ENCODE assay signal across 8 mouse cellular contexts in genomic region chr7:13010005-13010908, GRCm38 (mm10). TPM values are rescaled to one million over a fixed set of nuclear protein-coding genes. Genes with fewer than 3 reads are reported as not detected.
DNase-seq lines count a peak whose midpoint lies in the region; ATAC-seq and TF ChIP-seq lines count a peak whose summit lies in the region.

TSS of gene Zbtb45 (minus strand) at chr7:13010034.

- H3K27ac ChIP-seq in cerebellum, adult 2 months (ENCODE audit: insufficient read depth, low read length) = peak within 1 kb of the TSS; percentile 92
- H3K27ac ChIP-seq in spleen, adult 2 months (ENCODE audit: insufficient read depth, low read length) = peak within 1 kb of the TSS; percentile 90
- H3K27ac ChIP-seq in forebrain, embryonic 11.5 days (ENCODE audit: low read depth, low read length) = peak within 1 kb of the TSS; percentile 96

- H3K9me3 ChIP-seq in forebrain, embryonic 11.5 days (ENCODE audit: control insufficient read depth, low read length) = no peaks in the 10 kb centered on the region

- peaks cover 14% of the 10 kb centered on the region for H3K79me2 ChIP-seq in myocyte (ENCODE audit: control insufficient read depth, insufficient read depth)

- 4% methylated on average over 26 of the region's 26 CpGs for WGBS in cerebellum, adult 2 months
- WGBS in spleen, adult 2 months = 19% methylated on average over 26 of the region's 26 CpGs
- WGBS in forebrain, embryonic 11.5 days = 15% methylated on average over 26 of the region's 26 CpGs

- peaks cover 14% of the 10 kb centered on the region for H3K36me3 ChIP-seq in spleen, adult 2 months (ENCODE audit: control insufficient read depth, insufficient read depth, low read length)
- H3K36me3 ChIP-seq in forebrain, embryonic 11.5 days (ENCODE audit: control insufficient read depth, insufficient read depth, low read length) = peaks cover 10% of the 10 kb centered on the region; the same call in 1 of the 2 replicates
- H3K36me3 ChIP-seq in myocyte (ENCODE audit: control insufficient read depth, insufficient read depth) = no peaks in the 10 kb centered on the region

- TF ChIP-seq POLR2A in cerebellum, adult 2 months (IDR thresholded peaks at IDR 0.05; ENCODE audit: borderline replicate concordance, insufficient read depth, low read length) = no peak
- no peak for TF ChIP-seq POLR2A in spleen, adult 2 months (IDR thresholded peaks at IDR 0.05; ENCODE audit: low read depth, low read length)
- TF ChIP-seq POLR2A in myocyte (IDR thresholded peaks at IDR 0.05; ENCODE audit: insufficient read length, low read depth) = peak; percentile 56

- peak within 1 kb of the TSS; percentile 82 for H3K9ac ChIP-seq in forebrain, embryonic 11.5 days (ENCODE audit: low read length)

- peak within 1 kb of the TSS; percentile 97 for H3K4me3 ChIP-seq in cerebellum, adult 2 months (replicated peaks; ENCODE audit: insufficient read depth, low read depth, low read length)
- peak within 1 kb of the TSS; percentile 94 for H3K4me3 ChIP-seq in spleen, adult 2 months (ENCODE audit: extremely low read depth, insufficient read depth, insufficient read length)
- H3K4me3 ChIP-seq in forebrain, embryonic 11.5 days (ENCODE audit: low read depth, low read length) = peak within 1 kb of the TSS; percentile 59
- peak within 1 kb of the TSS; percentile 91 for H3K4me3 ChIP-seq in myocyte

- H3K4me2 ChIP-seq in forebrain, embryonic 11.5 days (ENCODE audit: low read depth, low read length, severe bottlenecking) = peak within 1 kb of the TSS; percentile 86
- peak within 1 kb of the TSS; percentile 85 for H3K4me2 ChIP-seq in myocyte (ENCODE audit: low read depth)

- H3K27me3 ChIP-seq in cerebellum, adult 2 months (ENCODE audit: control insufficient read depth, insufficient read depth, low read length) = no peaks in the 10 kb centered on the region
- no peaks in the 10 kb centered on the region for H3K27me3 ChIP-seq in spleen, adult 2 months (ENCODE audit: control insufficient read depth, insufficient read depth, low read length)
- H3K27me3 ChIP-seq in forebrain, embryonic 11.5 days (ENCODE audit: control insufficient read depth, insufficient read depth, low read length) = no peaks in the 10 kb centered on the region
- H3K27me3 ChIP-seq in myocyte (ENCODE audit: control insufficient read depth, insufficient read depth, insufficient read length) = no peaks in the 10 kb centered on the region

- H3ac ChIP-seq in myocyte (ENCODE audit: control insufficient read depth, insufficient read length) = peak within 1 kb of the TSS; percentile 48

- H3K4me1 ChIP-seq in cerebellum, adult 2 months (ENCODE audit: control insufficient read depth, insufficient read depth, low read length) = peaks cover 18% of the 10 kb centered on the region
- peaks cover 5% of the 10 kb centered on the region; the same call in 1 of the 2 replicates for H3K4me1 ChIP-seq in spleen, adult 2 months (ENCODE audit: control insufficient read depth, insufficient read depth, insufficient read length)
- H3K4me1 ChIP-seq in forebrain, embryonic 11.5 days (replicated peaks; ENCODE audit: control insufficient read depth, insufficient read depth, low read length) = peaks cover 13% of the 10 kb centered on the region

- peak in 1 of 2 experiments; percentile 13 for DNase-seq in cerebellum, adult 2 months
- DNase-seq in cerebellum, adult 11 months = no peak
- DNase-seq in spleen, adult 2 months (ENCODE audit: low read depth in 1 of 2, low spot score in 2 of 2) = no peak
- DNase-seq in spleen, postnatal 14 days (ENCODE audit: low spot score in 2 of 2) = no peak
- no peak for DNase-seq in forebrain, embryonic 11.5 days (ENCODE audit: low spot score)
- peak in 1 of 2 experiments; percentile 7 for DNase-seq in layer of hippocampus, postnatal 36 days
- no peak for DNase-seq in c-Kit-positive CD71-positive TER-119-positive erythroid progenitor cells, embryonic 14.5 days (ENCODE audit: low spot score)

- TF ChIP-seq CTCF in cerebellum, adult 2 months (IDR thresholded peaks at IDR 0.05; ENCODE audit: borderline replicate concordance, insufficient read depth, low read depth, low read length) = no peak
- no peak for TF ChIP-seq CTCF in spleen, adult 2 months (IDR thresholded peaks at IDR 0.05; ENCODE audit: extremely low read depth, insufficient read depth, insufficient read length, insufficient replicate concordance)

- ATAC-seq in forebrain, embryonic 11.5 days (replicated peaks; ENCODE audit: low FRiP score) = peak; percentile 90

TF ChIP-seq in myocyte, 11 proteins besides CTCF, POLR2A, EP300 and RAD21:
- no peak for TF ChIP-seq TCF3 (IDR thresholded peaks at IDR 0.05; ENCODE audit: insufficient read length, low read depth)
- peak; percentile 1 for TF ChIP-seq REST (IDR thresholded peaks at IDR 0.05; ENCODE audit: insufficient read depth, insufficient read length)

RNA-seq across cellular contexts. Expression of gene Zbtb45, which starts in this region (rescaled TPM):
- polyA plus RNA-seq in cerebellum, adult 2 months (2012; rRNA removed) = 31.9 and 33.5 TPM in 2 replicates
- 24.5 and 34.5 TPM in 2 replicates for polyA plus RNA-seq in spleen, adult 2 months (2012; rRNA removed)
- polyA plus RNA-seq in forebrain, embryonic 11.5 days (2014; fragmentation: Nextera tagmentation; extraction: Ambion mirVana) = 31.9 and 37.3 TPM in 2 replicates
- total RNA-seq in layer of hippocampus, postnatal 36 days (2021) = 10 to 100 TPM; 33.6 to 37.8 TPM
- polyA plus RNA-seq in myocyte (2012; fragmentation: generic; extraction: Trizol) = 8.2 TPM
